In the genomic region with DNA sequence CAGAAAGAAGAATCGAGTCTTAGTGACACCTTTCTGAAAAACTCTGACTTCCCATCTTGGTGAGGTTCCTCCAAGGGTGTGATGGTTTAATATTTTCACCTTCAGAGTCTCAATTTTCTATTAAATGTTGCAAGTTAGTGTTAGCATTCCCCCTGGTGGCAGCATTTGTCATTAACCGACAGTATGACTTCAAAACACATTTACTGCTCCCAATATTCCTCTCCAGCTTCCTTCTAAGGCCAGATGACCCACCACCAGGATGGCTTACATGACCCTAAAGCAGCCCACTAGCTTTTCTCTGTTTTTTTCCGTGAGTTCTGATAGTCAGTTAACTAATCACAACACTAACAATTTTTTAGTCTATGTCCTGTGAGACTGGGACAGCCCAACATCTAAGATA, we compare ENCODE assay signal across 10 mouse cellular contexts. TPM values are rescaled to one million over a fixed set of nuclear protein-coding genes. Genes with fewer than 3 reads are reported as not detected.
A peak's percentile ranks its signal among the peaks of the same experiment; 100 is the strongest.
DNase-seq lines count a peak whose midpoint lies in the region; ATAC-seq and TF ChIP-seq lines count a peak whose summit lies in the region.
"Had no signal": no experiment of that assay in that cellular context is flagged by ENCODE, and none has a peak within 500 bp of the region (broad histone marks: within the 10 kb centered on the region; RNA-seq: fewer than 3 reads in every experiment).

No protein-coding gene starts in this region.

- H3K4me2 ChIP-seq in hindbrain, embryonic 11.5 days (replicated peaks; ENCODE audit: low read depth, low read length): no peak overlapping the region
- no peak overlapping the region for H3K4me2 ChIP-seq in hindbrain, embryonic 16.5 days (ENCODE audit: low read length)
- H3K4me2 ChIP-seq in heart, postnatal 0 days (ENCODE audit: low read depth, low read length): no peak overlapping the region
- H3K4me2 ChIP-seq: heart, embryonic 15.5 days had no signal

- no peaks in the 10 kb centered on the region for H3K36me3 ChIP-seq in hindbrain, embryonic 11.5 days (ENCODE audit: control insufficient read depth, insufficient read depth, low read length)
- H3K36me3 ChIP-seq in hindbrain, embryonic 16.5 days (ENCODE audit: control insufficient read depth, insufficient read depth, low read length): no peaks in the 10 kb centered on the region
- H3K36me3 ChIP-seq in heart, postnatal 0 days (replicated peaks; ENCODE audit: control insufficient read depth, insufficient read depth, low read length): no peaks in the 10 kb centered on the region
- H3K36me3 ChIP-seq: heart, embryonic 15.5 days had no signal

- DNase-seq in hindbrain, embryonic 11.5 days (ENCODE audit: low spot score): peak; percentile 64
- peak; percentile 62 for DNase-seq in brain, adult 2 months (ENCODE audit: low read depth, low spot score)
- peak; percentile 38 for DNase-seq in heart, postnatal 0 days (ENCODE audit: low spot score)
- DNase-seq in layer of hippocampus, postnatal 36 days: peak; percentile 10 to 17
- peak; percentile 69 for DNase-seq in retina, embryonic 14.5 days (ENCODE audit: low spot score)

- no peaks in the 10 kb centered on the region for H3K27me3 ChIP-seq in hindbrain, embryonic 11.5 days (ENCODE audit: control insufficient read depth, insufficient read depth, low read length)
- no peaks in the 10 kb centered on the region for H3K27me3 ChIP-seq in hindbrain, embryonic 16.5 days (replicated peaks; ENCODE audit: control insufficient read depth, insufficient read depth, low read length)
- H3K27me3 ChIP-seq in heart, postnatal 0 days (ENCODE audit: control insufficient read depth, insufficient read depth, low read length): no peaks in the 10 kb centered on the region
- H3K27me3 ChIP-seq: heart, embryonic 15.5 days had no signal

- H3K9ac ChIP-seq in hindbrain, embryonic 11.5 days (ENCODE audit: low read depth, low read length): no peak overlapping the region
- H3K9ac ChIP-seq in hindbrain, embryonic 16.5 days (ENCODE audit: low read depth, low read length): no peak overlapping the region
- H3K9ac ChIP-seq in heart, postnatal 0 days (replicated peaks; ENCODE audit: low read depth, low read length): no peak overlapping the region
- H3K9ac ChIP-seq: heart, embryonic 15.5 days had no signal

- H3K4me3 ChIP-seq in hindbrain, embryonic 11.5 days (ENCODE audit: low read depth, low read length): no peak overlapping the region
- no peak overlapping the region for H3K4me3 ChIP-seq in hindbrain, embryonic 16.5 days (ENCODE audit: low read length)
- no peak overlapping the region for H3K4me3 ChIP-seq in heart, postnatal 0 days (ENCODE audit: low read depth, low read length)
- H3K4me3 ChIP-seq: heart, embryonic 15.5 days had no signal

- no peak overlapping the region for H3K27ac ChIP-seq in hindbrain, embryonic 11.5 days (ENCODE audit: low read depth, low read length)
- H3K27ac ChIP-seq in hindbrain, embryonic 16.5 days (ENCODE audit: low read depth, low read length): no peak overlapping the region
- H3K27ac ChIP-seq in heart, postnatal 0 days (ENCODE audit: low read depth): no peak overlapping the region
- H3K27ac ChIP-seq: heart, embryonic 15.5 days had no signal

- 49% methylated on average over 3 of the region's 3 CpGs for WGBS in hindbrain, embryonic 11.5 days
- 48% methylated on average over 3 of the region's 3 CpGs for WGBS in hindbrain, embryonic 16.5 days
- 25% methylated on average over 3 of the region's 3 CpGs for WGBS in heart, postnatal 0 days

- no peak for TF ChIP-seq EP300 in heart, postnatal 0 days (IDR thresholded peaks at IDR 0.05; ENCODE audit: low read depth)

- no peak for ATAC-seq in hindbrain, embryonic 11.5 days (ENCODE audit: low FRiP score)
- no peak for ATAC-seq in hindbrain, embryonic 16.5 days
- peak; percentile 54 for ATAC-seq in CD4-positive, CD25-positive, alpha-beta regulatory T cell, adult 4 months
- ATAC-seq in heart, postnatal 0 days (ENCODE audit: insufficient read depth, low read depth): no peak
- ATAC-seq in erythroblast, adult 5-6 weeks (replicated peaks; ENCODE audit: low FRiP score, poor library complexity, severe bottlenecking): no peak

- no peaks in the 10 kb centered on the region for H3K4me1 ChIP-seq in hindbrain, embryonic 11.5 days (replicated peaks; ENCODE audit: control insufficient read depth, insufficient read depth, low read length)
- no peaks in the 10 kb centered on the region for H3K4me1 ChIP-seq in hindbrain, embryonic 16.5 days (ENCODE audit: control insufficient read depth, insufficient read depth, low read depth, low read length)
- H3K4me1 ChIP-seq in heart, postnatal 0 days (ENCODE audit: control insufficient read depth, insufficient read depth): no peaks in the 10 kb centered on the region
- H3K4me1 ChIP-seq: heart, embryonic 15.5 days had no signal

- peak; percentile 65 for TF ChIP-seq CTCF in heart, postnatal 0 days (IDR thresholded peaks at IDR 0.05; ENCODE audit: low read depth)

- H3K9me3 ChIP-seq in hindbrain, embryonic 11.5 days (ENCODE audit: control insufficient read depth, low read length): no peaks in the 10 kb centered on the region
- no peaks in the 10 kb centered on the region for H3K9me3 ChIP-seq in hindbrain, embryonic 16.5 days (ENCODE audit: control insufficient read depth, low read length)
- no peaks in the 10 kb centered on the region for H3K9me3 ChIP-seq in heart, postnatal 0 days (replicated peaks; ENCODE audit: control insufficient read depth, low read length)
- H3K9me3 ChIP-seq: heart, embryonic 15.5 days had no signal

RNA-seq across cellular contexts. Expression of a gene that starts 9.9 kb away (rescaled TPM):
- polyA plus RNA-seq in hindbrain, embryonic 11.5 days (2014; fragmentation: Nextera tagmentation; extraction: Ambion mirVana): 0.11 TPM in 1 of 2 replicates, not detected in the other
- polyA plus RNA-seq in hindbrain, embryonic 16.5 days (2015; fragmentation: Nextera tagmentation; extraction: Ambion mirVana): not detected in 2 replicates
- not detected for polyA plus RNA-seq in CD4-positive, CD25-positive, alpha-beta regulatory T cell, adult 4 months (2017; shearing (Covaris generic))
- not detected in 2 replicates for total RNA-seq in heart, postnatal 0 days (2014; rRNA removed; ENCODE audit: low replicate concordance)
- not detected in 2 replicates for polyA plus RNA-seq in heart, postnatal 0 days (2015; fragmentation: Nextera tagmentation; extraction: Ambion mirVana)
- not detected for total RNA-seq in layer of hippocampus, postnatal 36 days (2021)
- total RNA-seq in erythroblast, adult 5-6 weeks (2015; ENCODE audit: low replicate concordance): not detected in 2 replicates
- total RNA-seq in erythroblast, adult 5-6 weeks (2017; ENCODE audit: low replicate concordance): not detected in 2 replicates
- polyA plus RNA-seq: heart, embryonic 15.5 days; neural tube, embryonic 14.5 days had no signal

RNA-seq across cellular contexts. Expression of a gene that starts 37.6 kb away (rescaled TPM):
- 270 and 272 TPM in 2 replicates for polyA plus RNA-seq in hindbrain, embryonic 11.5 days (2014; fragmentation: Nextera tagmentation; extraction: Ambion mirVana)
- 190 and 191 TPM in 2 replicates for polyA plus RNA-seq in hindbrain, embryonic 16.5 days (2015; fragmentation: Nextera tagmentation; extraction: Ambion mirVana)
- polyA plus RNA-seq in CD4-positive, CD25-positive, alpha-beta regulatory T cell, adult 4 months (2017; shearing (Covaris generic)): 100 to 1,000 TPM; 118 to 126 TPM
- total RNA-seq in heart, postnatal 0 days (2014; rRNA removed; ENCODE audit: low replicate concordance): 115 and 137 TPM in 2 replicates
- 169 and 170 TPM in 2 replicates for polyA plus RNA-seq in heart, postnatal 0 days (2015; fragmentation: Nextera tagmentation; extraction: Ambion mirVana)
- 10 to 100 TPM; 65.7 to 69.8 TPM for total RNA-seq in layer of hippocampus, postnatal 36 days (2021)
- total RNA-seq in erythroblast, adult 5-6 weeks (2015; ENCODE audit: low replicate concordance): 20.3 and 29.0 TPM in 2 replicates
- total RNA-seq in erythroblast, adult 5-6 weeks (2017; ENCODE audit: low replicate concordance): 14.6 and 15.8 TPM in 2 replicates

Comparison
In these comparisons a context has a peak if more than half of its experiments do, and no peak if none do; other contexts are left out.
1. DNase-seq: peak in every context shown above with its lines; median percentile 69 in retina, embryonic 14.5 days; 64 in hindbrain, embryonic 11.5 days; 62 in brain, adult 2 months; 38 in heart, postnatal 0 days; 14 in layer of hippocampus, postnatal 36 days.